Mouse (Mus musculus): ENCODE results near the gene Srbd1. TPM values are rescaled to one million over a fixed set of nuclear protein-coding genes. Genes with fewer than 3 reads are reported as not detected.

Gene Srbd1
- polyA plus RNA-seq, 1 experiment from 2014 or later, result 25.4 TPM

DNA sequence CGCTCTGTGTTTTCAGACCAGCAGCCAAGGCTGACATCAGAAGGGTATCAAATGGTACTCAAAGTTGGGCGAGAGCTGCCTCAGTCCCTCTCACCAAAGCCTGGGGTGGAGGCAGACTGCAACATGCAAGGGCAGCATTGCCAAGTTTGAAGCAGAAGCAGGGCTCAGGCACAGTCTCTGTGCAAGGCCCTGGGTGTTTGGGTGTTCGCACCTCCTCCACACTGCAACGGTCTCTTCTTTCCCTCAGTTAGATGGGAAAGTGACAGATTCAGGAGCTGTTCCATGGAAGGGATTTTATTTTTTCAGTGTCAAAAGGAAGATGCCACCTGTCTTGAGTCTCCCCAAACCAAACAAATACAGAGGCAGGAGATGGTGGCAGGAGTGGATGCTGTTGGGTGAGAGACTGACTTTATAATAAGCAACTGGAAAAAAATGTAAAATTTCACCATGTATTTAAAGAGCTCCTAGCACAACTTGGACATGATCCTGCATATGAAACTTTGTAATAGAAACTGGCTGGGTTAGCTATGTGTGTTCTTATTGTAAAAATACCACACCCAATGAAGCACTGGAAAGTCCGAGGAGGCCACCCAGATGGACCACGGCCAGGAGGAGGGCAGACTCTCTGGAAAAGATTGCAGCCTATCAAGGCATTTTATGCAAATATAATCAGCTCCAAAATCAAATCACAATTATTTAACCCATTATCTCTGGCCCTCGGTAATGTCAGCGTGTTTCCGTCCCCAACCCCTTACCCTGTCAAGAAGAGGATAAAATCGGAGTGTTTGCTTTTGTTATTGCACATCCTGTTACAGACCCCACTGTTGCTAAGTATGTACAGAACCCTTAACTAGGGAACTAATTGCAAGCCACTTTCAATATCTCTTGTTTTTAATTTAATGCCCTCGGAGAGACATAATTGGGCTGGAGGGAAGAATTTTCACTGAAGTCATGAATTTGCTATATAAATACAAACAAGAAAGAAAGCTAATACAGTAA lies 195.8 kb downstream of the Srbd1 start:
- Histone ChIP-seq H3K9me3 (no peaks in the 10 kb centered on the region), H3K27ac (no peak overlapping the region), H3K4me3 (no peak overlapping the region), H3K27me3 (ENCODE audit: poor library complexity, severe bottlenecking) (peaks cover 5% of the 10 kb centered on the region; the same call in 1 of the 2 replicates), H3K36me3 (replicated peaks) (no peaks in the 10 kb centered on the region), H3K4me1 (peaks cover 19% of the 10 kb centered on the region)
- WGBS, result 90% methylated on average over 11 of the region's 11 CpGs
- DNase-seq (ENCODE audit: extremely low spot score, low spot score), result no peak

GRCm38 (mm10) chr17:85944726-85945125 lies 200.2 kb downstream of the Srbd1 start:
- Histone ChIP-seq H3K27me3 (ENCODE audit: poor library complexity, severe bottlenecking) (peaks cover 5% of the 10 kb centered on the region; the same call in 1 of the 2 replicates), H3K9me3 (no peaks in the 10 kb centered on the region), H3K27ac (no peak overlapping the region), H3K4me3 (no peak overlapping the region), H3K4me1 (peaks cover 22% of the 10 kb centered on the region), H3K36me3 (replicated peaks) (no peaks in the 10 kb centered on the region)
- 92% methylated on average over 4 of the region's 4 CpGs for WGBS
- no peak for DNase-seq (ENCODE audit: extremely low spot score, low spot score)

GRCm38 (mm10) chr17:85943994-85944640 lies 200.9 kb downstream of the Srbd1 start:
- no peaks in the 10 kb centered on the region for H3K9me3 ChIP-seq
- no peak for DNase-seq (ENCODE audit: extremely low spot score, low spot score)
- H3K4me3 ChIP-seq, result no peak overlapping the region
- no peaks in the 10 kb centered on the region for H3K36me3 ChIP-seq (replicated peaks)
- 79% methylated on average over 12 of the region's 12 CpGs for WGBS
- H3K27me3 ChIP-seq (ENCODE audit: poor library complexity, severe bottlenecking), result peaks cover 5% of the 10 kb centered on the region; the same call in 1 of the 2 replicates
- peaks cover 17% of the 10 kb centered on the region for H3K4me1 ChIP-seq
- no peak overlapping the region for H3K27ac ChIP-seq

DNA sequence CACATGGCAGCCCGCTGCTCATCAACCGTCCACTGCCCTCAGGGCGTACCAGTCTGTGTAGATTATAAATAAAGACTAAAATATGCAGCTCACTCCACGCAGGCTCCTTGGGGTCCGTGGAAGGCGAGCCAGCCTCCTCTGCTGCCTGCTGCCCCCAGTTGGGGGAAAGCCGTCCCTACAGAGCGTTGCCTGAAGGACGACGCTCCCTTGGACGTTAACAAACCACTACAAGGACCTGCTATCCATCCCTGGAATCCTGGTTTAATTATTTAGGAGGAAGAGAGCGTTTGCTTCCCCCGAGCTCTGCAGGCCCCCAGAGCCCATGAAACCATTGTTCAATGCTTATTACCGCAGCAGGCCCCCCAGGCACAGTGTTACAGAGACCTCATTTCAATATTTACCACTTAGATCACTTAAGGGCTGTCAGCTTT lies 201.4 kb downstream of the Srbd1 start:
- Histone ChIP-seq H3K9me3 (no peaks in the 10 kb centered on the region), H3K27ac (no peak overlapping the region), H3K4me3 (no peak overlapping the region), H3K4me1 (peaks cover 17% of the 10 kb centered on the region), H3K27me3 (ENCODE audit: poor library complexity, severe bottlenecking) (peaks cover 5% of the 10 kb centered on the region; the same call in 1 of the 2 replicates), H3K36me3 (replicated peaks) (no peaks in the 10 kb centered on the region)
- DNase-seq (ENCODE audit: extremely low spot score, low spot score), result no peak
- WGBS, result 48% methylated on average over 14 of the region's 14 CpGs

DNA sequence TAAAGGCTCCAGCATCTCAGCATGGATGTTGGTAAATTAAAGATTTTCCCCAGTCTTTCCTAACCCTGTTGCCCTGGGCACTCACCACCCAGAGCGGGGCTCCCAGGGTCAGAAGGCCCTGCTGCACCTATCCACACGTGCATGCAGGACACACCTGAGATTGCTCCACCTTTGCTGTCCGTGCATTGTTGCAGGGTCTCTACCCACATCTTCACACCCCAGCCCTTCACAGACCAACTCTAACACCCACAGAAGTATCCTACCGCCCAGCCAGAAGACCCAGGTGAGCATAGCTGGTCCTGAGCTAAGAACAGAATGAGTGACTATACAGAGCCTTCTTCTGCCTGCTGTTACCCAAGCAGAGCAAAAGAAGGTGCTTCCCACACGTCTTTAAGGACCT lies 201.9 kb downstream of the Srbd1 start:
- H3K9me3 ChIP-seq, result no peaks in the 10 kb centered on the region
- 84% methylated on average over 5 of the region's 5 CpGs for WGBS
- no peak for DNase-seq (ENCODE audit: extremely low spot score, low spot score)
- peaks cover 17% of the 10 kb centered on the region for H3K4me1 ChIP-seq
- H3K36me3 ChIP-seq (replicated peaks), result no peaks in the 10 kb centered on the region
- no peak overlapping the region for H3K4me3 ChIP-seq
- H3K27ac ChIP-seq, result no peak overlapping the region
- H3K27me3 ChIP-seq (ENCODE audit: poor library complexity, severe bottlenecking), result peaks cover 5% of the 10 kb centered on the region; the same call in 1 of the 2 replicates

DNA sequence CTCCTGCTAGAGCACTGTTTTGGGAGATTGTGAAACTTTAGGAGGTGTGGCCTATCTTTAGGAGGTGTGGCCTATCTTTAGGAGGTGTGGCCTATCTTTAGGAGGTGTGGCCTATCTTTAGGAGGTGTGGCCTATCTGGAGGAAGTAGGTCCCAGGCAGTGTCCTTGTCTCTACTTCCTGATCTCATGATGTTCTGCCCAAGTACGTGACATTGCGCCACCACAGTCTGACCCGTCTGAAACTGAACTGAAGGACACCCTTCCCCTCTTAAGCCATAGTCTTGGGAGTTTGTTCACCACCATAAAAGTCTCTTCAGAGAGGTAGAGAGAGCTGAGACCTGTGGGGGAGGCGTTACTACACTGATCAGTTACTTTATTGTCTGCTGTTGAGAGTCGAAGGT lies 202.9 kb downstream of the Srbd1 start:
- H3K27ac ChIP-seq, result no peak overlapping the region
- peaks cover 17% of the 10 kb centered on the region for H3K4me1 ChIP-seq
- 97% methylated on average over 5 of the region's 5 CpGs for WGBS

DNA sequence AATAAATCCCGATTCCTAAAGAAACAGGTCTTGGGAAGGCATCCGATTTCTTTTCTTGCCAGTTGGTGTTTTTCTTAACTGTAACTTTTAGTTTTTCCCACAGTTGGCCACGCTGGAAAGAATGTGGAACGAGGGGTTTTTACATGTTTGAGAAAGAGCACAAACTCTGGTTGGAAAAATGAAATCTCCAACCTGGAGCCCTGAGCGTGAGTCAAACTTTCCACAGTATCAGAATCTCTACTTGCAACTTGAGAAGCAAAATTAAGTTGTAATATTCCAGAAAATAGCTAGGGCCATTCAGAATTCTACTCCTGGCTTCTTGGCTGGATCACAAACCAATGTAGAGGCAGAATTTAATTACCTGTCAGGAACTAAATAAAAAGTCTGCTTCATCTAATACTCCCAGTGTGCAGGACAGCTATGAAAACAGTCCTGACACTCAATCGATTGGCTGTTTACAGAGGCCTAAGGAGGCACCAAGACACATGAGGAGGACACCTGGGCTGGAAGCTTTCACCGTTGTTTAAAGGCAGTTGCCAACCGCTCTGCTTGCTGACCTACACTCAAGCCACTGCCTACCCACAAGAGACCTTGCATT lies 203.7 kb downstream of the Srbd1 start:
- no peaks in the 10 kb centered on the region for H3K36me3 ChIP-seq (replicated peaks)
- no peak overlapping the region for H3K4me3 ChIP-seq
- peaks cover 8% of the 10 kb centered on the region; the same call in 1 of the 2 replicates for H3K9me3 ChIP-seq

More for the DNA sequence above, 202.9 kb downstream of the Srbd1 start:
- Histone ChIP-seq H3K27me3 (ENCODE audit: poor library complexity, severe bottlenecking) (peaks cover 5% of the 10 kb centered on the region; the same call in 1 of the 2 replicates), H3K9me3 (0 out of 2 replicates have a peak, but pooled peaks cover 4% of the 10 kb centered on the region), H3K36me3 (replicated peaks) (no peaks in the 10 kb centered on the region), H3K4me3 (no peak overlapping the region)
- DNase-seq (ENCODE audit: extremely low spot score, low spot score), result no peak

DNA sequence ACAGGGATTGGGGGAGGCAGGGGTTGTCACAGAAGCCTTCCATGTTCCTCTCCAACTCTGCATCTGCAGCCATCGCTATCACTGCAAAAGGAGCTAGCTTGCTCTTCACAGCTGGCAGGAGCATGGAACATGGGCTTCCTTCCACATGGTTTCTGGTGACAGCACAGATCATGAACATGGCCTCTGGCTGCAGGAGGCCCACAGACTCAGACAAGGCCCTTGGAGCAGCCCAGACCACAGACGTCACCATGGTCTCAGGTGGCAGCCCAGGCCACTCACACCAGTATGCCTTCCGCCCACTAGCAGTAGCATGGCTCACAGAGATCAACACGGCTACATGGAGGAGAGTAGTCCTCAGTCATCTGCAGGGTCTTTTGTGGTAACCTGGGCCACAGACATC lies 207.8 kb downstream of the Srbd1 start:
- no peaks in the 10 kb centered on the region for H3K36me3 ChIP-seq (replicated peaks)
- no peak for DNase-seq (ENCODE audit: extremely low spot score, low spot score)
- peaks cover 10% of the 10 kb centered on the region for H3K4me1 ChIP-seq
- no peak overlapping the region for H3K27ac ChIP-seq
- no peak overlapping the region for H3K4me3 ChIP-seq
- H3K27me3 ChIP-seq (ENCODE audit: poor library complexity, severe bottlenecking), result no peaks in the 10 kb centered on the region
- 98% methylated on average over 4 of the region's 4 CpGs for WGBS
- peaks cover 8% of the 10 kb centered on the region; the same call in 1 of the 2 replicates for H3K9me3 ChIP-seq

More for the DNA sequence above, 203.7 kb downstream of the Srbd1 start:
- peaks cover 17% of the 10 kb centered on the region for H3K4me1 ChIP-seq
- H3K27ac ChIP-seq, result no peak overlapping the region
- no peak for DNase-seq (ENCODE audit: extremely low spot score, low spot score)
- 89% methylated on average over 8 of the region's 8 CpGs for WGBS
- H3K27me3 ChIP-seq (ENCODE audit: poor library complexity, severe bottlenecking), result peaks cover 5% of the 10 kb centered on the region; the same call in 1 of the 2 replicates

- H3K36me3 ChIP-seq (replicated peaks), result no peaks in the 10 kb centered on the region
- H3K4me1 ChIP-seq, result peaks cover 29% of the 10 kb centered on the region
- 79% methylated on average over 10 of the region's 10 CpGs for WGBS
- peaks cover 8% of the 10 kb centered on the region; the same call in 1 of the 2 replicates for H3K9me3 ChIP-seq
- H3K4me3 ChIP-seq, result no peak overlapping the region
- no peak for DNase-seq (ENCODE audit: extremely low spot score, low spot score)
- H3K27ac ChIP-seq, result no peak overlapping the region
- H3K27me3 ChIP-seq (ENCODE audit: poor library complexity, severe bottlenecking), result no peaks in the 10 kb centered on the region; the same call in 1 of the 2 replicates
These were observed 209.7 kb downstream of the Srbd1 start for GRCm38 (mm10) chr17:85935268-85935667.

Other genes starting within 250 kb of the Srbd1 start
- gene Prkce, start 22.6 kb upstream of the Srbd1 start, polyA plus RNA-seq (2016; fragmentation: Nextera tagmentation; extraction: Ambion mirVana), result 2.8 and 3.1 TPM in 2 replicates